ENCODE assay signal across 24 mouse cellular contexts in genomic region chr17:63437424-63437823, GRCm38 (mm10).
"Had no signal": no experiment of that assay in that cellular context is flagged by ENCODE, and none has a peak within 500 bp of the region (broad histone marks: within the 10 kb centered on the region; RNA-seq: fewer than 3 reads in every experiment).

No protein-coding gene starts in this region.

- H3K36me3 ChIP-seq: heart, embryonic 10.5 days; heart, embryonic 15.5 days; hindbrain, embryonic 13.5 days; hindbrain, embryonic 15.5 days; kidney, embryonic 15.5 days; limb, embryonic 13.5 days had no signal

- H3K9ac ChIP-seq: heart, embryonic 13.5 days; heart, embryonic 15.5 days; hindbrain, embryonic 13.5 days; hindbrain, embryonic 15.5 days; kidney, embryonic 15.5 days; limb, embryonic 13.5 days had no signal

- H3K27ac ChIP-seq: heart, embryonic 10.5 days; heart, embryonic 13.5 days; heart, embryonic 15.5 days; hindbrain, embryonic 13.5 days; hindbrain, embryonic 15.5 days; hindbrain, postnatal 0 days; kidney, embryonic 15.5 days; kidney, postnatal 0 days; limb, embryonic 13.5 days had no signal

- H3K4me1 ChIP-seq: hindbrain, embryonic 13.5 days; hindbrain, embryonic 15.5 days; limb, embryonic 13.5 days had no signal

- ATAC-seq: forebrain, embryonic 16.5 days; hindbrain, postnatal 0 days; intestine, embryonic 16.5 days had no signal

- DNase-seq: gastrocnemius, postnatal 14 days; gastrocnemius, postnatal 36 days; heart, adult 18-20 months; heart, postnatal 14 days; heart, postnatal 36 days; kidney, adult 11 months; kidney, adult 2 months; kidney, adult 9 months; kidney, postnatal 14 days; kidney, postnatal 36 days; layer of hippocampus, adult 9-11 months; layer of hippocampus, postnatal 36 days; left cerebral cortex, postnatal 4 days had no signal

- H3K27me3 ChIP-seq: heart, embryonic 13.5 days; heart, embryonic 15.5 days; hindbrain, embryonic 13.5 days; hindbrain, embryonic 15.5 days; kidney, embryonic 15.5 days; limb, embryonic 13.5 days had no signal

- H3K9me3 ChIP-seq: heart, embryonic 10.5 days; heart, embryonic 13.5 days; heart, embryonic 15.5 days; hindbrain, embryonic 13.5 days; hindbrain, embryonic 15.5 days; kidney, embryonic 15.5 days; limb, embryonic 13.5 days had no signal

- H3K4me2 ChIP-seq: heart, embryonic 13.5 days; heart, embryonic 15.5 days; hindbrain, embryonic 13.5 days; hindbrain, embryonic 15.5 days; kidney, embryonic 15.5 days; limb, embryonic 13.5 days had no signal

- H3K4me3 ChIP-seq: heart, embryonic 10.5 days; heart, embryonic 13.5 days; heart, embryonic 15.5 days; hindbrain, embryonic 13.5 days; hindbrain, embryonic 15.5 days; kidney, embryonic 15.5 days; limb, embryonic 13.5 days had no signal
